ENCODE assay signal across 17 mouse cellular contexts in the genomic region with DNA sequence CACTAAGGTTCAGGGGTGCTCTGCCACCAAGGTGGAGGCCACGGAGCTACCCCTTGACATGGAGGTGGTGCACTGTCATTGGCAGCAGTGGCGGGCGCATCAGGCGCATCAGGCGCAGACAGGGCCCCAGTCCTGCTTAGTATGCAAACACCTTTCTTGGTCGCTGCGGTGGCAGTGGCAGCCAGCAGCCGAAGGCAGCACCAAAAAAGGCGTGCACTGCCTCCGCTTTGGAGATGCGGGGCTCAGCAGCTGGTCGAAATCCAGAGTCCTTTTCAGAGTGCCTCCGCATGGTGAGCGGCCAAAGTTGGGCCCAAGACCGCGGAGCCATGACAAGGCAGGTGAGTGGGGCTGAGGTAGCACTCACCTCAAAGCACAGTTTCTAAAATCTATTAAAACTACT.
"Had no signal": no experiment of that assay in that cellular context is flagged by ENCODE, and none has a peak within 500 bp of the region (broad histone marks: within the 10 kb centered on the region; RNA-seq: fewer than 3 reads in every experiment).

No protein-coding gene starts in this region.

- H3K4me3 ChIP-seq: midbrain, embryonic 10.5 days; midbrain, embryonic 12.5 days; myocyte; neural tube, embryonic 13.5 days; neural tube, embryonic 15.5 days; stomach, embryonic 15.5 days had no signal

- DNase-seq: lung, adult 18-20 months; lung, embryonic 14.5 days; lung, postnatal 10 days; lung, postnatal 4 days; midbrain, embryonic 14.5 days; retina, postnatal 1 day; right cerebral cortex, postnatal 14 days; thymus, adult 18-20 months; thymus, postnatal 14 days; thymus, postnatal 36 days had no signal

- H3K36me3 ChIP-seq: midbrain, embryonic 10.5 days; neural tube, embryonic 13.5 days; neural tube, embryonic 15.5 days; stomach, embryonic 15.5 days had no signal

- H3K4me1 ChIP-seq: midbrain, embryonic 10.5 days; midbrain, embryonic 12.5 days; neural tube, embryonic 13.5 days; neural tube, embryonic 15.5 days; stomach, embryonic 15.5 days had no signal

- ATAC-seq: midbrain, embryonic 16.5 days had no signal

- H3K27me3 ChIP-seq: midbrain, embryonic 12.5 days; neural tube, embryonic 13.5 days; neural tube, embryonic 15.5 days; stomach, embryonic 15.5 days had no signal

- H3K27ac ChIP-seq: midbrain, embryonic 10.5 days; midbrain, embryonic 12.5 days; neural tube, embryonic 13.5 days; neural tube, embryonic 15.5 days; stomach, embryonic 15.5 days had no signal

- H3K4me2 ChIP-seq: lung, embryonic 14.5 days; midbrain, embryonic 12.5 days; neural tube, embryonic 13.5 days; neural tube, embryonic 15.5 days; stomach, embryonic 15.5 days had no signal

- H3K9me3 ChIP-seq: stomach, embryonic 15.5 days had no signal

- H3K9ac ChIP-seq: lung, embryonic 14.5 days; midbrain, embryonic 12.5 days; neural tube, embryonic 13.5 days; neural tube, embryonic 15.5 days; stomach, embryonic 15.5 days had no signal
